In genomic region chr10:80604001-80604509, GRCm38 (mm10) we compare ENCODE assay signal across 8 mouse cellular contexts. TPM values are rescaled to one million over a fixed set of nuclear protein-coding genes. Genes with fewer than 3 reads are reported as not detected.
DNase-seq lines count a peak whose midpoint lies in the region; ATAC-seq and TF ChIP-seq lines count a peak whose summit lies in the region.

No protein-coding gene starts in this region.

- peak overlapping the region; percentile 94 for H3K27ac ChIP-seq in gastrocnemius, adult 2 months
- H3K27ac ChIP-seq in liver, embryonic 11.5 days (ENCODE audit: low read depth, low read length): peak overlapping the region; percentile 87

- no peak for DNase-seq in gastrocnemius, adult 2 months
- DNase-seq in gastrocnemius, postnatal 25 days: no peak
- DNase-seq in liver, embryonic 11.5 days (ENCODE audit: low spot score): no peak
- peak; percentile 80 for DNase-seq in splenic B cell, adult 2 months (ENCODE audit: low read depth, low spot score)
- no peak for DNase-seq in frontal cortex, postnatal 14 days (ENCODE audit: low spot score in 2 of 2)
- DNase-seq in right cerebral cortex, postnatal 14 days: no peak

- peak overlapping the region; percentile 49 for H3K9ac ChIP-seq in liver, embryonic 11.5 days (ENCODE audit: low read depth, low read length)

- TF ChIP-seq CTCF in gastrocnemius, adult 2 months (IDR thresholded peaks at IDR 0.05): no peak
- TF ChIP-seq CTCF in C2C12 (IDR thresholded peaks at IDR 0.05; ENCODE audit: control insufficient read depth, insufficient read depth, insufficient read length): no peak

- WGBS in liver, embryonic 11.5 days: 66% methylated on average over 7 of the region's 7 CpGs

- intact Hi-C loops in gastrocnemius, adult 2 months (cut with DNase I): no loop called here

- H3K27me3 ChIP-seq in C2C12 (ENCODE audit: control insufficient read depth, insufficient read depth, insufficient read length): no peaks in the 10 kb centered on the region
- H3K27me3 ChIP-seq in erythroblast, embryonic 14.5 days (ENCODE audit: control insufficient read depth): no peaks in the 10 kb centered on the region
- H3K27me3 ChIP-seq in liver, embryonic 11.5 days (replicated peaks; ENCODE audit: control insufficient read depth, insufficient read depth, low read length): no peaks in the 10 kb centered on the region
- no peaks in the 10 kb centered on the region for H3K27me3 ChIP-seq in splenic B cell, adult 2 months (ENCODE audit: control insufficient read depth, insufficient read depth, low read length, poor library complexity, severe bottlenecking)

- peaks cover 61% of the 10 kb centered on the region for H3K79me2 ChIP-seq in C2C12 (ENCODE audit: control insufficient read depth, insufficient read depth)

- H3K4me1 ChIP-seq in erythroblast, embryonic 14.5 days (ENCODE audit: control insufficient read depth): peaks cover 89% of the 10 kb centered on the region
- peaks cover 32% of the 10 kb centered on the region for H3K4me1 ChIP-seq in liver, embryonic 11.5 days (replicated peaks; ENCODE audit: control insufficient read depth, insufficient read depth, low read length)

- peaks cover 25% of the 10 kb centered on the region for H3K36me3 ChIP-seq in C2C12 (ENCODE audit: control insufficient read depth, insufficient read depth)
- peaks cover 50% of the 10 kb centered on the region for H3K36me3 ChIP-seq in erythroblast, embryonic 14.5 days (ENCODE audit: control insufficient read depth)
- H3K36me3 ChIP-seq in liver, embryonic 11.5 days (ENCODE audit: control insufficient read depth, insufficient read depth, low read length): peaks cover 31% of the 10 kb centered on the region
- H3K36me3 ChIP-seq in splenic B cell, adult 2 months (ENCODE audit: control insufficient read depth, insufficient read depth, low read length, poor library complexity, severe bottlenecking): peaks cover 4% of the 10 kb centered on the region

- H3ac ChIP-seq in C2C12 (ENCODE audit: control insufficient read depth, insufficient read length, low read depth): peak overlapping the region; percentile 79

- peak overlapping the region; percentile 73 for H3K4me2 ChIP-seq in liver, embryonic 11.5 days

- ATAC-seq in liver, embryonic 11.5 days (replicated peaks; ENCODE audit: low FRiP score): peak; percentile 77

- H3K9me3 ChIP-seq in erythroblast, embryonic 14.5 days (ENCODE audit: control insufficient read depth, low read length): peaks cover 7% of the 10 kb centered on the region
- no peaks in the 10 kb centered on the region for H3K9me3 ChIP-seq in liver, embryonic 11.5 days (ENCODE audit: control insufficient read depth, low read length)

- peak overlapping the region; percentile 96 for H3K4me3 ChIP-seq in gastrocnemius, adult 2 months
- peak overlapping the region; percentile 68 for H3K4me3 ChIP-seq in C2C12 (ENCODE audit: insufficient read depth, poor library complexity, severe bottlenecking)
- H3K4me3 ChIP-seq in erythroblast, embryonic 14.5 days (replicated peaks): peak overlapping the region; percentile 70
- H3K4me3 ChIP-seq in liver, embryonic 11.5 days (ENCODE audit: low read depth, low read length): peak overlapping the region; percentile 73

- H3K79me3 ChIP-seq in C2C12 (ENCODE audit: low read depth): peaks cover 41% of the 10 kb centered on the region

TF ChIP-seq in C2C12, 6 proteins besides CTCF, POLR2A, EP300 and RAD21:
- TF ChIP-seq CEBPB (IDR thresholded peaks at IDR 0.05; ENCODE audit: low read depth) (no peak), USF1 (IDR thresholded peaks at IDR 0.05; ENCODE audit: low read depth) (no peak), MAX (IDR thresholded peaks at IDR 0.05) (no peak), FOSL1 (IDR thresholded peaks at IDR 0.05; ENCODE audit: insufficient read depth, low read length, poor library complexity, severe bottlenecking) (no peak), MYOD1 (IDR thresholded peaks at IDR 0.05; ENCODE audit: control insufficient read depth, insufficient read length, low read depth) (no peak), MYOG (IDR thresholded peaks at IDR 0.05; ENCODE audit: control insufficient read depth, extremely low read depth, insufficient read length) (no peak)
TF ChIP-seq in C2C12: peak in this region for 0.

RNA-seq across cellular contexts. Expression of gene Adat3, which starts 1.4 kb away (rescaled TPM):
- total RNA-seq in gastrocnemius, adult 2 months (2021): under 1 TPM; 0.48 to 0.89 TPM
- total RNA-seq in gastrocnemius, postnatal 25 days (2021): 1 to 10 TPM in 1 of 2 experiments, under 1 TPM in 1; 0.92 to 1.2 TPM
- polyA plus RNA-seq in C2C12 (2012; fragmentation: generic; extraction: Trizol): 11.1 TPM
- polyA plus RNA-seq in erythroblast, embryonic 14.5 days (2012): 4.1 and 6.2 TPM in 2 replicates
- polyA plus RNA-seq in liver, embryonic 11.5 days (2014; fragmentation: Nextera tagmentation; extraction: Ambion mirVana): 9.7 TPM in 2 replicates

RNA-seq across cellular contexts. Expression of gene Scamp4, which starts 1.4 kb away (rescaled TPM):
- 10 to 100 TPM; 17.0 to 17.5 TPM for total RNA-seq in gastrocnemius, adult 2 months (2021)
- total RNA-seq in gastrocnemius, postnatal 25 days (2021): 10 to 100 TPM; 14.3 to 18.4 TPM
- polyA plus RNA-seq in C2C12 (2012; fragmentation: generic; extraction: Trizol): 119 TPM
- polyA plus RNA-seq in erythroblast, embryonic 14.5 days (2012): 6.8 and 7.3 TPM in 2 replicates
- polyA plus RNA-seq in liver, embryonic 11.5 days (2014; fragmentation: Nextera tagmentation; extraction: Ambion mirVana): 93.9 and 94.3 TPM in 2 replicates

RNA-seq across cellular contexts. Expression of gene Gm49322, which starts 1.8 kb away (rescaled TPM):
- under 1 TPM; 0.28 to 0.38 TPM for total RNA-seq in gastrocnemius, adult 2 months (2021)
- total RNA-seq in gastrocnemius, postnatal 25 days (2021): under 1 TPM; 0.21 to 0.33 TPM
- polyA plus RNA-seq in C2C12 (2012; fragmentation: generic; extraction: Trizol): 1.0 TPM
- 0.07 and 0.12 TPM in 2 replicates for polyA plus RNA-seq in erythroblast, embryonic 14.5 days (2012)
- 3.6 TPM in 2 replicates for polyA plus RNA-seq in liver, embryonic 11.5 days (2014; fragmentation: Nextera tagmentation; extraction: Ambion mirVana)

RNA-seq across cellular contexts. Expression of gene Abhd17a, which starts 13.9 kb away (rescaled TPM):
- total RNA-seq in gastrocnemius, adult 2 months (2021): 10 to 100 TPM; 60.6 to 61.7 TPM
- total RNA-seq in gastrocnemius, postnatal 25 days (2021): 10 to 100 TPM; 53.8 to 58.8 TPM
- 103 TPM for polyA plus RNA-seq in C2C12 (2012; fragmentation: generic; extraction: Trizol)
- 103 and 117 TPM in 2 replicates for polyA plus RNA-seq in erythroblast, embryonic 14.5 days (2012)
- 89.7 and 96.5 TPM in 2 replicates for polyA plus RNA-seq in liver, embryonic 11.5 days (2014; fragmentation: Nextera tagmentation; extraction: Ambion mirVana)

RNA-seq across cellular contexts. Expression of gene Csnk1g2, which starts 18.6 kb away (rescaled TPM):
- total RNA-seq in gastrocnemius, adult 2 months (2021): 100 to 1,000 TPM; 101 to 105 TPM
- 10 to 100 TPM; 85.8 to 99.9 TPM for total RNA-seq in gastrocnemius, postnatal 25 days (2021)
- 165 TPM for polyA plus RNA-seq in C2C12 (2012; fragmentation: generic; extraction: Trizol)
- polyA plus RNA-seq in erythroblast, embryonic 14.5 days (2012): 33.9 and 36.6 TPM in 2 replicates
- polyA plus RNA-seq in liver, embryonic 11.5 days (2014; fragmentation: Nextera tagmentation; extraction: Ambion mirVana): 92.3 and 96.1 TPM in 2 replicates

Comparison
In these comparisons a context has a peak if more than half of its experiments do, and no peak if none do; other contexts are left out.
1. RNA of gene Scamp4, which starts 1.4 kb away (polyA plus RNA-seq): 119 TPM in C2C12 (single experiment) and 93.9 to 94.3 TPM in liver, embryonic 11.5 days; 6.8 to 7.3 TPM in erythroblast, embryonic 14.5 days; every median in the first group is over 10 times any median in the second.
2. Peak in every context shown above with its lines, with median percentiles within 50 percentile points of each other: H3K4me3 ChIP-seq.